ENCODE assay signal across 9 mouse cellular contexts in genomic region chr16:72649314-72649713, GRCm38 (mm10).
DNase-seq lines count a peak whose midpoint lies in the region; ATAC-seq and TF ChIP-seq lines count a peak whose summit lies in the region.
"Had no signal": no experiment of that assay in that cellular context is flagged by ENCODE, and none has a peak within 500 bp of the region (broad histone marks: within the 10 kb centered on the region; RNA-seq: fewer than 3 reads in every experiment).

No protein-coding gene starts in this region.

- H3K36me3 ChIP-seq in kidney, adult 2 months (ENCODE audit: control insufficient read depth, insufficient read depth, low read length): no peaks in the 10 kb centered on the region
- no peaks in the 10 kb centered on the region for H3K36me3 ChIP-seq in embryonic facial prominence, embryonic 10.5 days (replicated peaks)
- H3K36me3 ChIP-seq in hindbrain, embryonic 12.5 days: no peaks in the 10 kb centered on the region
- no peaks in the 10 kb centered on the region for H3K36me3 ChIP-seq in liver, embryonic 11.5 days (ENCODE audit: control insufficient read depth, insufficient read depth, low read length)
- no peaks in the 10 kb centered on the region for H3K36me3 ChIP-seq in small intestine, adult 2 months (ENCODE audit: control insufficient read depth, insufficient read depth, low read length)
- H3K36me3 ChIP-seq: liver, embryonic 13.5 days had no signal

- TF ChIP-seq CTCF in kidney, adult 2 months (conservative IDR thresholded peaks at IDR 0.05; ENCODE audit: insufficient read depth, insufficient read length, low read depth, low read length): peak; percentile 64
- peak; percentile 15; the same call in 1 of the 2 replicates for TF ChIP-seq CTCF in small intestine, adult 2 months (IDR thresholded peaks at IDR 0.05; ENCODE audit: extremely low read depth, insufficient read length, insufficient replicate concordance, low read depth, low read length)

- TF ChIP-seq POLR2A in kidney, adult 2 months (IDR thresholded peaks at IDR 0.05; ENCODE audit: low read depth, low read length): no peak
- no peak for TF ChIP-seq POLR2A in small intestine, adult 2 months (IDR thresholded peaks at IDR 0.05; ENCODE audit: low read depth, low read length)

- 37% methylated on average over 4 of the region's 4 CpGs for WGBS in kidney, adult 2 months
- 43% methylated on average over 4 of the region's 4 CpGs for WGBS in embryonic facial prominence, embryonic 10.5 days
- WGBS in hindbrain, embryonic 12.5 days: 39% methylated on average over 4 of the region's 4 CpGs
- 42% methylated on average over 4 of the region's 4 CpGs for WGBS in liver, embryonic 11.5 days
- WGBS in small intestine, adult 2 months: 42% methylated on average over 4 of the region's 4 CpGs

- ATAC-seq in hindbrain, embryonic 12.5 days (ENCODE audit: low FRiP score): peak; percentile 46; the same call in 1 of the 2 replicates
- ATAC-seq in liver, embryonic 11.5 days (replicated peaks; ENCODE audit: low FRiP score): no peak
- no peak for ATAC-seq in CD4-positive, CD25-positive, alpha-beta regulatory T cell, adult 4 months

- H3K9me3 ChIP-seq in embryonic facial prominence, embryonic 10.5 days: no peaks in the 10 kb centered on the region
- H3K9me3 ChIP-seq in hindbrain, embryonic 12.5 days (replicated peaks): no peaks in the 10 kb centered on the region
- H3K9me3 ChIP-seq in liver, embryonic 11.5 days (ENCODE audit: control insufficient read depth, low read length): no peaks in the 10 kb centered on the region
- H3K9me3 ChIP-seq: liver, embryonic 13.5 days had no signal

- H3K4me1 ChIP-seq in kidney, adult 2 months (ENCODE audit: control insufficient read depth, insufficient read depth, low read length): no peaks in the 10 kb centered on the region
- H3K4me1 ChIP-seq in embryonic facial prominence, embryonic 10.5 days: peaks cover 39% of the 10 kb centered on the region
- H3K4me1 ChIP-seq in hindbrain, embryonic 12.5 days: peaks cover 13% of the 10 kb centered on the region
- H3K4me1 ChIP-seq in liver, embryonic 11.5 days (replicated peaks; ENCODE audit: control insufficient read depth, insufficient read depth, low read length): no peaks in the 10 kb centered on the region
- no peaks in the 10 kb centered on the region for H3K4me1 ChIP-seq in small intestine, adult 2 months (ENCODE audit: control insufficient read depth, insufficient read depth, insufficient read length, low read length)
- H3K4me1 ChIP-seq: liver, embryonic 13.5 days had no signal

- H3K9ac ChIP-seq in hindbrain, embryonic 12.5 days: no peak overlapping the region
- no peak overlapping the region for H3K9ac ChIP-seq in liver, embryonic 11.5 days (ENCODE audit: low read depth, low read length)
- H3K9ac ChIP-seq: liver, embryonic 13.5 days had no signal

- H3K27ac ChIP-seq in kidney, adult 2 months (ENCODE audit: insufficient read depth, low read depth, low read length): no peak overlapping the region
- H3K27ac ChIP-seq in embryonic facial prominence, embryonic 10.5 days (replicated peaks): no peak overlapping the region
- no peak overlapping the region for H3K27ac ChIP-seq in hindbrain, embryonic 12.5 days
- H3K27ac ChIP-seq in liver, embryonic 11.5 days (ENCODE audit: low read depth, low read length): no peak overlapping the region
- H3K27ac ChIP-seq in small intestine, adult 2 months (ENCODE audit: insufficient read depth, low read depth, low read length): no peak overlapping the region
- H3K27ac ChIP-seq: liver, embryonic 13.5 days had no signal

- no peak overlapping the region for H3K4me2 ChIP-seq in hindbrain, embryonic 12.5 days (replicated peaks)
- H3K4me2 ChIP-seq in liver, embryonic 11.5 days: 0 out of 2 replicates have a peak overlapping the region, but pooled peaks have one; percentile 31
- H3K4me2 ChIP-seq: liver, embryonic 13.5 days had no signal

- H3K4me3 ChIP-seq in kidney, adult 2 months (ENCODE audit: insufficient read depth, low read depth, low read length): no peak overlapping the region
- H3K4me3 ChIP-seq in embryonic facial prominence, embryonic 10.5 days: no peak overlapping the region
- H3K4me3 ChIP-seq in hindbrain, embryonic 12.5 days: no peak overlapping the region
- H3K4me3 ChIP-seq in liver, embryonic 11.5 days (ENCODE audit: low read depth, low read length): no peak overlapping the region
- no peak overlapping the region for H3K4me3 ChIP-seq in small intestine, adult 2 months (ENCODE audit: low read depth, low read length)
- H3K4me3 ChIP-seq: liver, embryonic 13.5 days had no signal

- no peaks in the 10 kb centered on the region for H3K27me3 ChIP-seq in kidney, adult 2 months (replicated peaks; ENCODE audit: control insufficient read depth, insufficient read depth, low read length)
- no peaks in the 10 kb centered on the region for H3K27me3 ChIP-seq in embryonic facial prominence, embryonic 10.5 days (replicated peaks; ENCODE audit: low read depth, poor library complexity, severe bottlenecking)
- no peaks in the 10 kb centered on the region for H3K27me3 ChIP-seq in hindbrain, embryonic 12.5 days
- no peaks in the 10 kb centered on the region for H3K27me3 ChIP-seq in liver, embryonic 11.5 days (replicated peaks; ENCODE audit: control insufficient read depth, insufficient read depth, low read length)
- no peaks in the 10 kb centered on the region for H3K27me3 ChIP-seq in small intestine, adult 2 months (ENCODE audit: control insufficient read depth, insufficient read depth, low read length)
- H3K27me3 ChIP-seq: liver, embryonic 13.5 days had no signal

- DNase-seq in kidney, adult 2 months: peak; percentile 33
- DNase-seq in kidney, adult 11 months: no peak
- peak; percentile 26 for DNase-seq in WW6 (ENCODE audit: low read depth, low spot score)
- peak; percentile 71 for DNase-seq in embryonic facial prominence, embryonic 10.5 days (ENCODE audit: low spot score)
- no peak for DNase-seq in liver, embryonic 11.5 days (ENCODE audit: low spot score)
- DNase-seq: liver, embryonic 13.5 days had no signal

Comparison
In these comparisons a context has a peak if more than half of its experiments do, and no peak if none do; other contexts are left out.
1. DNase-seq: peak in kidney, adult 2 months (single experiment), WW6 (single experiment) and embryonic facial prominence, embryonic 10.5 days (single experiment); none in kidney, adult 11 months (single experiment) and liver, embryonic 11.5 days (single experiment).